Mouse (Mus musculus): ENCODE data around the gene Camk1d. TPM values are rescaled to one million over a fixed set of nuclear protein-coding genes. Genes with fewer than 3 reads are reported as not detected.

Gene Camk1d
- polyA plus RNA-seq, 1 experiment: 3.2 TPM

DNA sequence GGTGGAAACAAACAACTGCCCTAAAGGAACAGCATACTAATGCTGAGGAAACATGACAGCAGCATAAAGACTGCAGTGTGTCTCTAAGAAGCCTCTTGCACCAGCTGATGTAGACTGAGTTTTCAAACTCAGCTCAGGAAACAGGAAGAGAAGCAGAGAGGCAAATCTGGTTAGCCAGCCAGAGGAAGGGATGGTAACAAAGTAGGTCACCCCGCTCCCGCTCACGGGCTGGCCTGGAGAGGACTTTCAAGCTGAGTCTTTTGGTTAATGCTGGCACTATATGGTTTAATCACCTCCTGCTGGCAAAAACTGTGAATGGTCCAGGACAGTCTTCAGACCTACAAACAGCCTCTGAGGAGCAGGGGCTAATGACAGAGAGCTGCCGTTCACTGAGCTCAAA is 7.7 kb downstream of the Camk1d start:
- TF ChIP-seq POLR2A (IDR thresholded peaks at IDR 0.05; ENCODE audit: insufficient read depth, low read length): no peak
- no peak for TF ChIP-seq EP300 (IDR thresholded peaks at IDR 0.05; ENCODE audit: insufficient read depth, low read depth, low read length)
- TF ChIP-seq CTCF (IDR thresholded peaks at IDR 0.05; ENCODE audit: low read depth, low read length): no peak
- H3K36me3 ChIP-seq (ENCODE audit: control insufficient read depth, insufficient read depth, low read length, poor library complexity, severe bottlenecking): no peaks in the 10 kb centered on the region

DNA sequence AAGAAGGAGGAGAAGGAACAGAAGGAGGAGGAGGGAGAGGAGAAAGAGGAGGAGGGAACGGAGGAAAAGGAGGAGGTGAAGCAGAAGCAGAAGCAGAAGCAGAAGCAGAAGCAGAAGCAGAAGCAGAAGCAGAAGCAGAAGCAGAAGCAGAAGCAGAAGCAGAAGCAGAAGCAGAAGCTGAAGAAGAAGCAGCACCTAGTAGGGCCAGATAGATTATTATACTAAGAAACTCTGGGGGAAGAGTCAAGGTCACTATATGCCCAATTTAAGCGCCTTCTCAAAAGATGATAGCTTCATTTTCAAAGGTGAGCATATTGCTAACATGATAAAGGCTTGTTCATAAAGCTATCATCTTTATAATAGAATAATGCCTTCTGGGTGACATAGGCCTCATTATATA is 11.9 kb downstream of the Camk1d start:
- Histone ChIP-seq H3K27me3 (ENCODE audit: control insufficient read depth, insufficient read depth, low read length, poor library complexity, severe bottlenecking) (no peaks in the 10 kb centered on the region), H3K9ac (ENCODE audit: low read depth, poor library complexity, severe bottlenecking) (no peak overlapping the region), H3K9me3 (replicated peaks; ENCODE audit: control insufficient read depth, insufficient read depth, low read length, poor library complexity, severe bottlenecking) (no peaks in the 10 kb centered on the region), H3K27ac (ENCODE audit: insufficient read depth, low read length) (no peak overlapping the region), H3K36me3 (ENCODE audit: control insufficient read depth, insufficient read depth, low read length, poor library complexity, severe bottlenecking) (no peaks in the 10 kb centered on the region), H3K4me1 (ENCODE audit: control insufficient read depth, insufficient read depth, low read length) (no peaks in the 10 kb centered on the region), H3K4me3 (ENCODE audit: low read depth, low read length) (no peak overlapping the region)
- TF ChIP-seq POLR2A (IDR thresholded peaks at IDR 0.05; ENCODE audit: insufficient read depth, low read length) (no peak), EP300 (IDR thresholded peaks at IDR 0.05; ENCODE audit: insufficient read depth, low read depth, low read length) (no peak), CTCF (IDR thresholded peaks at IDR 0.05; ENCODE audit: low read depth, low read length) (no peak)

More for the DNA sequence above, 7.7 kb downstream of the Camk1d start:
- Histone ChIP-seq H3K27me3 (ENCODE audit: control insufficient read depth, insufficient read depth, low read length, poor library complexity, severe bottlenecking) (no peaks in the 10 kb centered on the region), H3K9me3 (replicated peaks; ENCODE audit: control insufficient read depth, insufficient read depth, low read length, poor library complexity, severe bottlenecking) (no peaks in the 10 kb centered on the region), H3K4me3 (ENCODE audit: low read depth, low read length) (no peak overlapping the region), H3K27ac (ENCODE audit: insufficient read depth, low read length) (no peak overlapping the region), H3K4me1 (ENCODE audit: control insufficient read depth, insufficient read depth, low read length) (no peaks in the 10 kb centered on the region), H3K9ac (ENCODE audit: low read depth, poor library complexity, severe bottlenecking) (no peak overlapping the region)

GRCm38 (mm10) chr2:5700931-5701330 is 13.4 kb downstream of the Camk1d start:
- Histone ChIP-seq H3K4me3 (ENCODE audit: low read depth, low read length) (no peak overlapping the region), H3K4me1 (ENCODE audit: control insufficient read depth, insufficient read depth, low read length) (no peaks in the 10 kb centered on the region), H3K27me3 (ENCODE audit: control insufficient read depth, insufficient read depth, low read length, poor library complexity, severe bottlenecking) (no peaks in the 10 kb centered on the region), H3K36me3 (ENCODE audit: control insufficient read depth, insufficient read depth, low read length, poor library complexity, severe bottlenecking) (no peaks in the 10 kb centered on the region), H3K9ac (ENCODE audit: low read depth, poor library complexity, severe bottlenecking) (no peak overlapping the region), H3K9me3 (replicated peaks; ENCODE audit: control insufficient read depth, insufficient read depth, low read length, poor library complexity, severe bottlenecking) (no peaks in the 10 kb centered on the region), H3K27ac (ENCODE audit: insufficient read depth, low read length) (no peak overlapping the region)
- TF ChIP-seq EP300 (IDR thresholded peaks at IDR 0.05; ENCODE audit: insufficient read depth, low read depth, low read length) (no peak), POLR2A (IDR thresholded peaks at IDR 0.05; ENCODE audit: insufficient read depth, low read length) (no peak), CTCF (IDR thresholded peaks at IDR 0.05; ENCODE audit: low read depth, low read length) (no peak)

DNA sequence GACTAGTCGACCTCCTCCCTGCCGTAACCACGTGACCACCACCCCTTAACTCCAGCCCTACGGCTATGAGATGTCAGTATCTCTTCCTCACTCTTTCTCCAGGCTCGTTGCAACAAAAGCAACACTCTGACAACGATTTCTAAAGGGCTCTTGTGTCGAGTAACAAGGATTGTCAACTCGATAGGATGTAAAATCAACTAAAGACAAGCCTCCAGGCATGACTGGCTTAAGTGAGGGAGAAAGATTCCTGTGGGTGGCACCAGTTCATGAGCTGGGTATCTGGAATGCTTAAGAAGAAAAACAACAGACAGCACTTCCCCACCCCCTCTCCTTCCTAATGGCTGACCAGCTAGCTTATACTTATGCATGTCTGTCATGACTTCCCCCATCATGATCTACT is 15.9 kb downstream of the Camk1d start:
- no peak overlapping the region for H3K4me3 ChIP-seq (ENCODE audit: low read depth, low read length)
- no peaks in the 10 kb centered on the region for H3K4me1 ChIP-seq (ENCODE audit: control insufficient read depth, insufficient read depth, low read length)
- no peak for TF ChIP-seq CTCF (IDR thresholded peaks at IDR 0.05; ENCODE audit: low read depth, low read length)
- no peak for TF ChIP-seq EP300 (IDR thresholded peaks at IDR 0.05; ENCODE audit: insufficient read depth, low read depth, low read length)
- no peak for TF ChIP-seq POLR2A (IDR thresholded peaks at IDR 0.05; ENCODE audit: insufficient read depth, low read length)
- no peaks in the 10 kb centered on the region for H3K9me3 ChIP-seq (replicated peaks; ENCODE audit: control insufficient read depth, insufficient read depth, low read length, poor library complexity, severe bottlenecking)
- H3K27ac ChIP-seq (ENCODE audit: insufficient read depth, low read length): no peak overlapping the region
- no peak overlapping the region for H3K9ac ChIP-seq (ENCODE audit: low read depth, poor library complexity, severe bottlenecking)
- no peaks in the 10 kb centered on the region for H3K36me3 ChIP-seq (ENCODE audit: control insufficient read depth, insufficient read depth, low read length, poor library complexity, severe bottlenecking)
- no peaks in the 10 kb centered on the region for H3K27me3 ChIP-seq (ENCODE audit: control insufficient read depth, insufficient read depth, low read length, poor library complexity, severe bottlenecking)

DNA sequence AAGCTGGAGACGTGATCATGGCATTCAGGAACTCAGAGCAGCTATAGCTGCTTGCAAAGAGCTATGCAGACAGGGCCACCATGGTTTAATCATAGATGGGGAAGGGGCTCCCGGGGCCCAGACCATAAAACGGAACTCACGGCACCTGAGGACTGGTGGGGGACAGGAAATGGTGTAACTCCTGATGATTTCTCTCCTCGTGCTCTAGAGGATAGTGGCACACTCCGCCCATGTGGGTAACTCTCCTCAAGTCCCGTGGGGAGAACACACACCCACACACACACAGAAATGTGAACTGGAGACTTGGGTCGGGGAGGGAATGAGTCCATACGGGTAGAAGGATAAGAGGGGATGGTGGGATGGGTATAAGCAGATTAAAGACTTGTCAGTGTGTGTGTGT is 20.2 kb downstream of the Camk1d start:
- Histone ChIP-seq H3K9ac (ENCODE audit: low read depth, poor library complexity, severe bottlenecking) (no peak overlapping the region), H3K27ac (ENCODE audit: insufficient read depth, low read length) (no peak overlapping the region), H3K36me3 (ENCODE audit: control insufficient read depth, insufficient read depth, low read length, poor library complexity, severe bottlenecking) (no peaks in the 10 kb centered on the region), H3K27me3 (ENCODE audit: control insufficient read depth, insufficient read depth, low read length, poor library complexity, severe bottlenecking) (no peaks in the 10 kb centered on the region), H3K4me3 (ENCODE audit: low read depth, low read length) (no peak overlapping the region), H3K9me3 (replicated peaks; ENCODE audit: control insufficient read depth, insufficient read depth, low read length, poor library complexity, severe bottlenecking) (peaks cover 22% of the 10 kb centered on the region), H3K4me1 (ENCODE audit: control insufficient read depth, insufficient read depth, low read length) (no peaks in the 10 kb centered on the region)
- TF ChIP-seq POLR2A (IDR thresholded peaks at IDR 0.05; ENCODE audit: insufficient read depth, low read length): no peak
- no peak for TF ChIP-seq CTCF (IDR thresholded peaks at IDR 0.05; ENCODE audit: low read depth, low read length)
- TF ChIP-seq EP300 (IDR thresholded peaks at IDR 0.05; ENCODE audit: insufficient read depth, low read depth, low read length): no peak

DNA sequence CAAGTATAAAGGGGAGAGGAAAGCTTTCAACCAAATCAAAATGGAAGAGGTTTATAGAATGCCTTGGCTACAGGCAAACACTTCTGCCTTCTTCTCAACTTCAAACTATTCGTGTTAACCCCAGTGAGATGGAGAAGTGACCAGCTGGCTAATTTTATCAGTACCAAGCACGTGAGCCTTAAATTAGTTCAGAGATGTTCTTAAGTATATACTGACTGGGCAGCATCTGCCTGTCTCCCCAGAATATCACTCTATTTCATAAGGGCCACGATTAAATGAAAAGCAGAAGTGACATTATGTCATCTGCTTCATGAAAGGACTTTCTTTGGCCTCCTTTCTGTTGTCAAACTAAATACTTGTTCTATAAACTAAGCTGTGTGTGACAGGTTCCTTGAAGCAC is 22.6 kb downstream of the Camk1d start:
- H3K27me3 ChIP-seq (ENCODE audit: control insufficient read depth, insufficient read depth, low read length, poor library complexity, severe bottlenecking): no peaks in the 10 kb centered on the region
- H3K4me3 ChIP-seq (ENCODE audit: low read depth, low read length): no peak overlapping the region
- H3K9ac ChIP-seq (ENCODE audit: low read depth, poor library complexity, severe bottlenecking): no peak overlapping the region
- no peaks in the 10 kb centered on the region for H3K36me3 ChIP-seq (ENCODE audit: control insufficient read depth, insufficient read depth, low read length, poor library complexity, severe bottlenecking)
- no peak for TF ChIP-seq POLR2A (IDR thresholded peaks at IDR 0.05; ENCODE audit: insufficient read depth, low read length)
- no peak for TF ChIP-seq EP300 (IDR thresholded peaks at IDR 0.05; ENCODE audit: insufficient read depth, low read depth, low read length)
- TF ChIP-seq CTCF (IDR thresholded peaks at IDR 0.05; ENCODE audit: low read depth, low read length): no peak
- no peaks in the 10 kb centered on the region for H3K4me1 ChIP-seq (ENCODE audit: control insufficient read depth, insufficient read depth, low read length)
- peaks cover 22% of the 10 kb centered on the region for H3K9me3 ChIP-seq (replicated peaks; ENCODE audit: control insufficient read depth, insufficient read depth, low read length, poor library complexity, severe bottlenecking)
- H3K27ac ChIP-seq (ENCODE audit: insufficient read depth, low read length): no peak overlapping the region

Data from ES-Bruce4 (cell line).